Mouse (Mus musculus): ENCODE data around the gene Pcif1. TPM values are rescaled to one million over a fixed set of nuclear protein-coding genes. Genes with fewer than 3 reads are reported as not detected.
"Not testable (repeated sequence)": the region's sequence is repeated elsewhere in the genome, so short reads cannot be mapped to it uniquely, and the experiment has no call there.

Gene Pcif1
- 10 to 100 TPM; 31.2 to 34.3 TPM for total RNA-seq (2021)
- long read RNA-seq, experiment 1, full-length matches to known transcripts: 55 of 78 reads
- long read RNA-seq, experiment 1, partial matches to known transcripts: 10 of 78 reads
- long read RNA-seq, experiment 1, other reads (novel, unspliced or antisense): 13 of 78 reads
- long read RNA-seq, experiment 2, full-length matches to known transcripts: 51 of 61 reads
- long read RNA-seq, experiment 2, partial matches to known transcripts: 5 of 61 reads
- long read RNA-seq, experiment 2, other reads (novel, unspliced or antisense): 5 of 61 reads

DNA sequence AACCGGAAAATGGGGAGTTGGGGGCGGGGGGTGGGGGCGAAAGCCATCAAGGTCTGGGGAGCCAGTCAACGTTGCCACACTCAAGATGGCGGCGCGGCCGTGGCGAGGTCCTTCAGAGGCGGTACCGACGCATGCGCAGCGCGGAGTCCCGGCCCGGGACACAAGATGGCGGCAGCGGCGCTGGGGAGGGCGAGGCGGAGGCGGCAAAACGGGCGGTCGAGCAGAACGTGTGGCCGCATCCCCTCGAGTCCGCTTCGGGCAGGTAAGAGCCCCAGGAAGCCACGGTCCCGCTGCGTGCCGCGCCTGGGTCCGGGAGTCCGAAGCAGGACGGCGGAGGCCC is at the start of gene Pcif1:
Gene Pcif1 (plus strand): TSS at position 77 of the 340 bp plus-strand sequence.
- DNase-seq: peak; percentile 93

DNA sequence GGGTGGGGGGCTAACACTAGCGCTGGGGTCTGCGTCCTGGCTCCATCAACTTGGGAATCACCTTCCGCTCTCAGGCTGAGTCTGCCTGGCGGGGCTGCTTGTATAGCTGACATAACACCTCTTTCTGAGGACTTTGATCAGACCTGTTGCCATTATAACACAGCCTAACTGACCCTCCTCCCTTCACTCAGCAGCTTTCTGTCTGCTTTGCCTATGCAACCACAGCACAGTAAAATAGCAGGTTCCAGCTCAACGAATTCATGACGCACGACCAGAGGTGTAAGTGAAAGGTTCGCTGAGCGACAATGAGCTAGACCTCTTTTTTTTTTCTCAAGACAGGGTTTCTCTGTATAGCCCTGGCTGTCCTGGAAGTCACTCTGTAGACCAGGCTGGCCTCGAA is 48.1 kb upstream of the Pcif1 start:
- DNase-seq: no peak

DNA sequence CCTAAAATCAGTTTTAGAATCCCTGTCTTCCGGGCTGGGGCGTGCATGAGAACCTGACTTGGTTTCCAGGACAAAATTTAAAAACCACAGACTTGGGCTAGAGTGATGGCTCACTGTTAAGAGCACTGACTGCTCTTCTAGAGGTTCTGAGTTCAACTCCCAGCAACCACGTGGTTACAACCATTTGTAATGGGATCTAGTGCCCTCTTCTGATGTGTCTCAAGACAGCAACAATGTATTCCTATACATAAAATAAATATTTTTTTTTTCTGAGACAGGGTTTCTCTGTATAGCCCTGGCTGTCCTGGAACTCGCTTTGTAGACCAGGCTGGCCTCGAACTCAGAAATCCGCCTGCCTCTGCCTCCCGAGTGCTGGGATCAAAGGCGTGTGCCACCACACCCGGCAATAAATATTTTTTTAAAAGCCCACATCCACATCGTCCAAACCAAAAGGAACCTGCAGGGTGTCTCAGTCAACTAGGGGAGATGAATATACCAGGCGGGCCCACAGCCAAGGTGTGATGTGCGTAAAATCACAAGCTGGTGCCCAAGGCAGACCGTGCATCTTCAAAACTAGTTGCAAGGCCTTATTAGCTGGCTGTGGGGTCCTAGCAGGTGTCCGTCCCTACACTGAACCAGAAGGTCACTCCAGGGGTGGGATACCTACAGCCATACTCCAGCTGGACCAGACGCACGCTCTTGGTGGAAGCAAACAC is 46.9 kb upstream of the Pcif1 start:
- no peak for DNase-seq

DNA sequence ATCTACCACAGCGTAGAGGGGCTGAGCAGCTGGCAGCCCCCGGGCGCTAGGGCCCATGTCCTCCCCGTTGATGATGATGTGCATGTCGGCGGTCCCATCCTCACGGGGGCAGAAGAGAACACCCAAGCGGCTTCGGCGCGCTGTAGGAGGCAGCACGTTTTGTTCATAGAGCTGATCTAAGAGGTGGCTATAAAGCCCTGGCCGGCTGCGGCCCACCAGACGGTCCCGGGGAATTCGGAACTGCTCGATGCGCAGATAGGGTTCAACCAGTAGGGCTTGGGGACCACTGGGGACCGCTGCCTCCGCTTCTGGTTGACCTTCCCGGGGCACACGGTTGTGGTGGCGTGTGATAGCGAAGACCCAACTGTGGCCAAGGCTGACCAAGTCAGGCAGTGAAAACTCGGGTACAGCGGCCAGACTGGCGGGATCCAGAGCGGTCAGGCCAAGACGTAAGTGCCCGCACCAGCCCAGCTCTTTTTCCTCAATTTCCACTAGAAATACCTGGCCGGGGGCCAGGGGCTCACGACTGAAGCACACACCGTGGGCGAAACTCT is 46.3 kb upstream of the Pcif1 start, which contains the start of gene Ctsa:
Gene Ctsa (plus strand): TSS at position 126 of the 554 bp plus-strand sequence.
- DNase-seq: peak; percentile 66

DNA sequence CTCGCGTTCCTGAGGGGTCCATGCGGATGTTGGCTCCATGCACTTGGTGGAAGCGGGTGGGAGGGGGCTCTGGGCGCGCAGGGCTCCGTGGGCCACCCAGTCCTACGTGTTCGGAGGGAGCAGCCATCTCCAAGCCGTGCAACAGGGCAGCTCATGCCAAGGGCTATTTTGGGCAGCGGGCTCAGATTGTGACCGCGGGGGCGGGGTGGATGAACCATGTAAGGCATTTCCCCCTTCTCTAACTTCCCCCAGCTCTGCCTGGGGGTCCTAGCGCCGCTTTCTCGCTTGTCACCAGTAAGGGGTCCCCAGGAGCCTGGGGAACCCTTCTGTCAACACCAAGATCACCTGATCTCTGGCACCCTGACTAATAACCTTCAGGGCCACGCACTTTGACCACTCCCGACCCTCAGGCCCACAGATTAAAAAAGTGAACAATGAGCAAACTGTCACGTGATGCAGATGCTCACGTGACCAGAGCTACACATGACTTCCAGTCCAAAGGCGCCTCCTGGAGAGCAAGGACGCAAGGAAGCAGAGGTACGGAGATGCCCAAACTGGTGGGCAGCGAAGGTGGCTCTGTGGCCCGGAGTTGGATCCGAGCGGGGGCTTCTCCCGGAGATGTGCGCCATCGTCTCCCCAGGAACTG is 45.7 kb upstream of the Pcif1 start, which contains the start of gene Neurl2:
Gene Neurl2 (minus strand): TSS at position 143 of the 646 bp plus-strand sequence.
- peak; percentile 90 for DNase-seq

DNA sequence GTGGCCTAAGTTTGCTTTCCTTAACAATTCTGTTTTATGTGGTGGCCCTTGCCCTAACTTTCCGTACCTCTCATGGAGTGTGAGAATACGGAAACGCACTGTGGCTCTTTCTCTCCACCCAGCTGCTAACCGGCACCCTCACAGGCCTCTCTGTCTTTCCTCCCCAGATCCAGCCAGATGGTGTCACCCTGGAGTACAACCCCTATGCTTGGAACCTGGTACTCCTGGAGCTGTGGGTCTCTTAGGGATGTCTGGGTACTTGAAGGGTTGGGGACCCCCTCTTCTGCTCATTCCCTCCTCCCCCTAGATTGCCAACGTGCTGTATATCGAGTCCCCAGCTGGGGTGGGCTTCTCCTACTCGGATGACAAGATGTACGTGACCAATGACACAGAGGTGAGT is 44.6 kb upstream of the Pcif1 start:
- no peak for DNase-seq

DNA sequence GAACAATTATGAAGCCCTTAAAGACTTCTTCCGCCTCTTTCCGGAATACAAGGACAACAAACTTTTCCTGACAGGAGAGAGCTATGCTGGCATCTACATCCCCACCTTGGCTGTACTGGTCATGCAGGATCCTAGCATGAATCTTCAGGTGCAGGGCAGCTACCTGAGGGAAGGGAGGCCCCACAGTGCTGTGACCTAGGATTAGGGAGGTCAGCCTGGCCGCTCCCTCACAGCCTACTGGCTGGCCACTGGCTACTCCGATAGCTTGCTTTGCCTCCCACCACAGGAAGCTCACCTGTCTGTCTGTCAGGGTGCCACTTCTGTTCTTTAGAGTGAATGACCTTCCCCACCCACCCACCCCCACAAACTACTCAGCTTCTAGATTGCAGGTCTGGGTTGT is 43.9 kb upstream of the Pcif1 start:
- no peak for DNase-seq

DNA sequence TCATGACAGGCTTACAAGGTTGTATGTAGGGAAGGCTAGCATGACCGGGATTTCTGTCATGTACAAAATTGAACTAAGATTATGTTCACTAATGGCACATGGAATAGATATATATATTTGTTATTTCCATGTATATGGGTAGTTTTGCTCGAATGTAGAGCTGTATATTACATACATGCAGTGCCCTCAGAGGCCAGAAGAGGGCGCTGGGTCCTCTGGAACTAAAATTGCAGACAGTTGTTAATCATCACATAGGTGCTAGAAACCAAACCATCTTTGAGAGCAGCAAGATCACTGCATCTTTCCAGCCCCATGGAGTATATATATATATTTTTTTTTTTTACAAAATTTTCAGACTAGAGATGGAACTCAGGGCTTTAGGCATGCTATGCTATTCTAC is 33.3 kb upstream of the Pcif1 start:
- no peak for DNase-seq

DNA sequence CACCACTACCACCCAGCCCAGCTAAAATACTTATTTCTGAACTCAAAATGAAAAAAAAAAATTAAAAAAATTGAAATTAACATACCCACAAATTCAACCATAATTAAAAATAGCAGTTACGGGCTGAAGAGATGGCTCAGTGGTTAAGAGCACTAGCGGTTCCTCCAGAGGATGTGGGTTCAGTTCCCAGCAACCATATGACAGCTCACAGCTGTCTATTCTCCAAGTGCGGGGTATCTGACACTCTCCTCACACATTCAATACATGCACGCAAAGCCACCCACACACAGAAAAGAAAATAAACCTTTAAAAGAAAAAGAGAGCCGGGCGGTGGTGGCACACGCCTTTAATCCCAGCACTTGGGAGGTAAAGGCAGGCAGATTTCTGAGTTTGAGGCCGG is 29.0 kb upstream of the Pcif1 start:
- no peak for DNase-seq

DNA sequence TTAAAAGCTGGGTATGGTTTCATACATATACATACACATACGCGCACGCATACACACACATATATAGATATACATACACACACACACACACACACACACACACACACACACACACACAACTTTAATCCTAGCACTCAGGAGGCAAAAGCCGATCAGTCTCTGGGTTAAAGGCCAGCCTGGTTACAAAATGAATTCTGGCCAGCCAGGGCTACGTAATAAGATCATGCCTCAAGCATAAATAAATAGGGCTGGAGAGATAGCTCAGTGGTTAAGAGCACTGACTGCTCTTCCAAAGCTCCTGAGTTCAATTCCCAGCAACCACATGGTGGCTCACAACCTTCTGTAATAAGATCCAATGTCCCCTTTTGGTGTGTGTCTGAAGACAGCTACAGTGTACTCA is 23.5 kb upstream of the Pcif1 start:
- DNase-seq: not testable (repeated sequence)

DNA sequence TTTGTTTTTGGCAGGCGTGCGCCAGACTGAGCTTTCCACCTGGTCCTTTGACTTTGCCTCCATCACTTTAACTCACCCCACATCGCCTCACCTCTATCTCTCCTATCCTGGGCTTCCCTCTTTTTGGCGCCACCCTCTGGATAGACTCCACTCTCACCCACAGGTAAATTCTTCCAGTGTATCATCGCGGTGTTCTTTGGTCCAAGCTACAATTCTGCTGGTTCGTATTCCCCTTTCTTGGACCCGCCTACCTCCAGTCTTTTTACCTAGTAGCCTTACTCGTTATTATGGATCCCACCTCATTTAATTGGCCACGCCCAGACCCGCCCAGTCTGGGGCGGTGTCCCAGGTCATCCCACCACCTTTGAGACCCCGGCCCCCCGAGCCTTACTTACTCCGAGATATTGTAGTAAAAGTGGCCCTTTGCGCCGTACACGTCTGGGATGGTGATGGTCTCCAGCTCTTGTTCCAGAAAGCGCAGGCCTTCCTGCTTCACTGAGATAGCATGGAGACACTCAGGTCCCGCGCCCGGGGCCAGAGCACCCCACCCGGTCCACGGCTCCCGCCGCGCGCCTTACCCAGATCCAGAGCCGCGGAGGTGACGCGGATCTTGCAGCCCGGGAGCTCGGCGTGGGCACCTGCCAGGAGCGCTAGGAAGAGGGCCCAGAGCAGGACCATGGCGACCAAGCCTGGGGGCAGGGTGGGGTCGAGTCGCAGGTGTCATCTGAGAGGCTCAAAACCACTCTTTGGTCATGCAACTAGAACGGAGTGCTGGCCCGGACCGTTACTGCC is 22.6 kb upstream of the Pcif1 start:
- DNase-seq: peak; percentile 23

DNA sequence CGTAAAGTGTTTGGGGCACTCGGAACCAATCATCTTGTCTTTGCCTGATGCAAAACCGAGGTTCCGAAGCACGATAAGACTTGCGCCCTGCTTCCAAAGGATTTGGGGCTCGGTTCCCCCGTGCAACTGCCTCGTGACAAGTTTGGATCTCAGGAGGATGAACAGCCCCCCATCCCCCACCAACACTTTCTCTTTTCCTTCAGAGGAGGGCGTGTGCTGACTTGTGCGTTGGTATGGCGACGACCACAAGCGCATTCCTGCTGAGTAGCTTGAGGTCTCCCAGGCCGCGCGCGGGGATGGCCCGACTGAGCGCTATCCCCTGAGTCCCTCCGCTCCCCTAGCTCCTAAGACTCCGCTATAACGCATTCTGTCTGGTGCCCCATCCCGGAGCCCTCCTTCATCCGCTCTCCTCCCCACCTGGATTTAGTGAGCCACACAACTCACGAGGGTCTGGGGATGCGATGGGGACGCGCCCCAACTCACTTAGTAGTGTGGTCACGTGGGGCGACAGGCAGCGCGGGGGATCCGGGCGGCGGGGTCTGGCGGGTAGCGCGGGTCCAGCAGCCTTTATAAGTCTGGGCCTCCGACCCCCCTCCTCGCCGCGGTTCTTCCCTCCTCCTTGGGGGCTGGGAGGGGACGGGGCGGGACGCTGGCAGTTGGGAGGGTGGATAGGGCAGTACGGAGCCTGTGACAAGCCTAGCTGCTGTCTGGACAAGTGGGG is 21.8 kb upstream of the Pcif1 start, which contains the start of gene Pltp:
Gene Pltp (minus strand): TSS at position 611 of the 721 bp plus-strand sequence.
- peak; percentile 44 for DNase-seq

DNA sequence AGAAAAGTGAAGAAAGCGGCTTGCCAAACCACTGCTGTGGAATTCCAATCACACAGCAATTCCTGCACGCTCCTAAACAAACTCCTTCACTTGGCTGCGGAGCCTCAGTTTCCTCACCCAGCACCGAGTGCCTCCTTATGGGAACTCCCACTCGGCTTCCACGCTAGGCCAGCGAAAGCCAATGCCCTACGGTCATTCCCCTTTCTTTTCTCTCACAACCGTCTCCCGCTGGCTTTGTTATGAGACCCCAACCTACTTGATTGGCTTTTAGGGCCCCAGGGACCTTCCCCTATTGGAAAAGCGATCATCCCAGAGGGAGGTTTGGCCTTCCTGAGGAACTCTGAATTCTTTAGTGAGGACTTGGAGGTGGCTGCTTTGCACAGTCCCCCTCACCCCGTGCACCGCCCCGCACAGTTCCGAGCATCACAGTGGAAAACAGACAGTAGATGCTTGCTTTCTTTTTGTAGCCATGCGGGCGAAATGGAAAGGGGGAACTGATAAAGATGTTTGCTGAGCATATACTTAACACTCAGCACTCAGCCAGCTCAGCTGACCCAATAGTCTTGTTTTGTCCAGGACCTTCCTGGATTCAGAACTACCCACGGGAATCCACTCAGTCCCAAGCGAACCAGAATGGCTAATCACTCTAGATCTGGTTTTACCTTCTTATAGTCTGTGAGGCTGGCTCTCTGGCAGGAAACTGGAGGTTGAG is 21.1 kb upstream of the Pcif1 start:
- no peak for DNase-seq

DNA sequence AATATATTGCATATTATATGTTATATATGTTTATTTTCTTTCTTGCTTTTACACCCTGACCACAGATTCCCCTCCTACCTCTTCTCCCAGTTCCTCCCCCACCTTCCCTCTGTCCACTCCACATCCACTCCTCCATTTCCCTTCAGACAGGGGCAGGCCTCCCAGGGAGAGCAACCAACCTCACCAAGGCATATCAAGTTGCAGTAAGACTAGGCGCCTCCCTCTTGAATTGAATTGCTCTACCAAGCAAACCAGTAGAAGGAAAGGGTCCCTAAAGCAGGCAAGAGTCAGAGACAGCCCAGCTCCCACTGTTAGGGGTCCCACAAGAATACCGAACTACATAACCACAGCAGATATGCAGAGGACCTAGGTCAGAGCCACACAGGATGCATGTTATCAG is 19.9 kb upstream of the Pcif1 start:
- DNase-seq: no peak

DNA sequence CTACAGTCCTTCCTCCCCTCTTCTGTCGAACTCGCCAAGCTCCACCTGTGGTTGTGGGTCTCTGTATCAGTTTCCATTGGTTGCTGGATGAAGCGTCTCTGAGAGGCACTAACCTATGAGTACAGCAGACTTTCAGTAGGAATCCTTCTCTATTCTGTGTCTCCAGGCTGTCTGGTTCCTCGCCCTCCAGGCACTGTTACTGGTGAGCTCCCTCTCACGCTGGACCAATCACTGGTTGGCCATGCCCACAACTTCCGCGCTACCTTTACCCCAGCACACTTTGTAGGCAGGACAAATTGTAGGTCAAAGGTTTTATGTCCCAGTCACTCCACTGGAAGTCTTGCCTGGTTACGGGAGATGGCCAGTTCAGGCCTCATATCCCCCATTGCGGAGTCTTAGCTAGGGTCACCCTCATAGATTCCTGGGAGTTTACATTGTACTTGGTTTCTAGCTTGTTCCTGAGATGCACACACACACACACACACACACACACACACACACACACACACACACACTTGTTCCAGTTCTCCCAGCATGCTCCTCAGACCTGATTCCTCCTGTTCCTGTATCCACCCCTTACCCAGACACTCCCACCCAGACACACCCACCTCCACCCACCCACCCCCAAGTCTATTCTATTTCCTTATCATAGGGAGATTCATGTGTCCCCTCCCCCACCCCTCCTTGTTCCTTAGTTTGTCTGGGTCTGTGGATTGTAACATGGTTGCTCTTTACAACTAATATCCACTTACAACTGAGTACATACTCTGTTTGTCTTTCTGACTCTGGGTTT is 19.3 kb upstream of the Pcif1 start:
- DNase-seq: no peak

DNA sequence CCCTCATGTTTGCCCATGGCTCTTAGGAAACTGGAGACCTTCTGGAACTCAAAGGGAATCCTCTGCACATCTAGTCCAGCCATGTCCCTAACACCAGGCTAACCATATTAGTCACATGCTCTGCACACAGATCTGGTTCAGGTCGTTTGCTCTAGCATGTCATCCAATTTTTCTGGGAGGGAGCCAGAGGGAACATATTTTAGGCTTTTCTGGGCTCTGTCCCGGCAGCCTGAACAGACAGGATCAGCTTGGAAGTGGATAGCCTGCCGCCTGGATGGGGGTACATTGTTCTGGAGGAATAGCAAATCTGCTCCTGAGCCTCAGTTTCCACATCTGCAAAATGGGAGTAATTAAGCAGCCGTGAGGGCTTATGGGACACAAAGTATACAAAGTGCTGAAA is 18.0 kb upstream of the Pcif1 start:
- DNase-seq: no peak

DNA sequence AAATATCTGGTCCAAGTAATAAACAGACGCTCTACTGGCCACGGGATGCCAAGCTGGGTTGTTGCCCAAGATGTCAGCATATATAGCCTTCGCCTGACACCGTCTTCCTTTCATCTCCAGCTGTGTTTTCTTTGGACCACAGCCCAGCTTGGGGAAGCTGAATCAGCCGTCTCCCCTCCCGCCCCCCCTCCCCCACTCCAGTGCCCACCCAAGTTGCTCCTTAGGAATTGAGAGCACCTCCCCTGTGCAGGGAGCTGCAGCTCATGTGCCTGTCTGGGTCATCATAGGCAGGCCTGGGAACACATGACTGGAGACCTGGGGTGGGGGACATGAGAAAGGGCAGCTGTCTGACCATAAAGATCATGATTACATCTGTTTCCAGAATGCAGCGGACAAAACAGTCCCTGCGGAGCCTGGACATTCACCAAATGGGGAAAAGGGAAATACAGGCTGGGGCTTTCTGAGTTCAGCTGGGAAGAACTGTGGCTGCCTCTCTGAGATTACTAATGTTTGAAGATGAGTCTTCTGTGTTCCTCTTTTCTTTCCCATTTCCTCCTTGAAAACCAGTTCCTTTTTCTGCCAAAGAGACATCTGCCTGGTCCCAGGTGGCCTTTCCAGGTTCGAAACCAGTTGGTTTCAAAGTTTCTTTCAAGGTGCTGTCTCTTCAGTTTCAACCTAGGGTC is 16.8 kb upstream of the Pcif1 start:
- DNase-seq: peak; percentile 62

DNA sequence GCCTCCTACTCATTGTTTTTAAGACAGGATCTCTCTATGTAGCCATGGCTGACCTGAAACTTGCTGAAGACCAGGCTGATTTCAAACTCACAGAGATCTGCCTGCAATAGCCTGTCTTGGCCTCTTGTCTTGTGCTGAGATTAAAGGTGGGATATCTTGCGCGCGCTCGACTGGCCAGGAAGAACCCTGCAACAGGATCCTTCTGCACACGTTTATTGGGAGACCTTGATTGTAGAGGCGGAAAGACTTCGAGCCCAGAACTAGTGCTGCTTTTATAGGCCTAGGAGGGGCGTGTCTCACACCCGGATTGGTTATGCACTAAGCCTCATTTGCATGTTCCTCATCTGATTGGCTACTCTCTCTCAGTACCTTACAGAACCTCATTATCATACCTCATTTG is 15.7 kb upstream of the Pcif1 start:
- not testable (repeated sequence) for DNase-seq

DNA sequence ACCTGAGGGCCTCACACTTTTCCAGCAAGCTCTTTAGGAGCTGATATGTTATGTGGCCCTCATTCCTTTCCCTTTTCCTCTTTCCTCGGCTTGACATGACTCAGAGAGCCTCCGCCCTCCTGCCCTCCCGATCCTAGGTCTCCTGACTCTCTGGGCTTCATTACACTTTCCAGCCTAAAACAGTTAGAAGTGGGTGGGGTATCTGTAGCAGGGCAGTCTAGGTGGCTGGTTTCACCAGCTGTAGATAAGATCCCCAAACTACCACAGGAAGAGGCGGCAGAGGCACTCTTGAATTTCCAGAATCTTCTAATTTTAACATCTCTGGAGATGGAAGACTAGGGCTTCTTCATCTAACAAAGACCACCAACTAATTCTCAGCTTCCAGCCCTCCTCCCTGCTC is 14.5 kb upstream of the Pcif1 start:
- no peak for DNase-seq

Data from gastrocnemius, postnatal 10 days (tissue).